Mouse (Mus musculus) brown adipose tissue, adult 24 weeks (tissue): ENCODE measurements at regions not wholly inside any gene's neighbourhood (a gene's known extent, or its start where the extent isn't known, plus 50 kb on each side); places are given as distances from the start of the nearest gene placed in this dataset.

Experiments
- H3K27ac ChIP-seq: fragments of 200-500 bp; replicated peaks from 2 replicates; pipeline ENCODE4 v1.5.1; 2012; ENCODE audit warnings: low read depth, mild to moderate bottlenecking, low read length
- H3K4me1 ChIP-seq: fragments of 200-500 bp; 2 replicates; pipeline ENCODE4 v1.6.1; 2012; ENCODE audit warnings: low read length, mixed read lengths; ENCODE audit not compliant: control insufficient read depth, insufficient read depth, insufficient read length
- H3K4me3 ChIP-seq: fragments of 200-500 bp; 2 replicates; pipeline ENCODE4 v1.5.1; 2012; ENCODE audit warnings: low read depth, mild to moderate bottlenecking, low read length, moderate library complexity; ENCODE audit not compliant: insufficient read depth

DNA sequence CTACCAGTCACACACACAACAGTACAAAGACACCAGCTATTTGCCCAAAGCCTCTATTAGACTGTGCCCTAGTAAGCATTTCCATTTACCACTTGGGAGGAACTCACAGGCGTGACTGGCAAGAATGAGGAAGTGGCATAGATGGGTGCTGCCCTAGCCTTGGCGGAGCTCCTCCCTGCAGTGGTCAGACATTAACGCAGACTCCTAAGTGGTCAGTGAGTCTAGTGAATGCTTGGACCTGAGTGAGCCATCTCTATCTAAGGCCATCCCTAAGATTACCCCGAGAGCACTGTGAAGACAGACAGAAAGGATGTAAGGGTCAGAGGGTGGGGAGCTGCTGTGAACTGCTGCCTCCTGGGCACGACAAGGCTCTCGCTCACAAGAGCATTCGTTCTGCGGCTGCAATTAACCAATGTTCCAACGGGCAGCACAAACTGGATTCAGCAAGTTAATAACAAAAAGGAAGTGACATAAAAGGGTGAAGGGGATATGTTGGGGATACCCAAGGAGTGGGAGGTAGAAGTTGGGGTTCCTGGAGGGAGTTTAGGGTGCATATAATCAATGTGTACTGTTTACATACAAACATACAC lies 206.0 kb upstream of the Smim15 start:
- Histone ChIP-seq H3K4me1 (peaks cover 19% of the 10 kb centered on the region), H3K4me3 (no peak overlapping the region), H3K27ac (peak overlapping the region; percentile 49; the same call in 1 of the 2 replicates)

DNA sequence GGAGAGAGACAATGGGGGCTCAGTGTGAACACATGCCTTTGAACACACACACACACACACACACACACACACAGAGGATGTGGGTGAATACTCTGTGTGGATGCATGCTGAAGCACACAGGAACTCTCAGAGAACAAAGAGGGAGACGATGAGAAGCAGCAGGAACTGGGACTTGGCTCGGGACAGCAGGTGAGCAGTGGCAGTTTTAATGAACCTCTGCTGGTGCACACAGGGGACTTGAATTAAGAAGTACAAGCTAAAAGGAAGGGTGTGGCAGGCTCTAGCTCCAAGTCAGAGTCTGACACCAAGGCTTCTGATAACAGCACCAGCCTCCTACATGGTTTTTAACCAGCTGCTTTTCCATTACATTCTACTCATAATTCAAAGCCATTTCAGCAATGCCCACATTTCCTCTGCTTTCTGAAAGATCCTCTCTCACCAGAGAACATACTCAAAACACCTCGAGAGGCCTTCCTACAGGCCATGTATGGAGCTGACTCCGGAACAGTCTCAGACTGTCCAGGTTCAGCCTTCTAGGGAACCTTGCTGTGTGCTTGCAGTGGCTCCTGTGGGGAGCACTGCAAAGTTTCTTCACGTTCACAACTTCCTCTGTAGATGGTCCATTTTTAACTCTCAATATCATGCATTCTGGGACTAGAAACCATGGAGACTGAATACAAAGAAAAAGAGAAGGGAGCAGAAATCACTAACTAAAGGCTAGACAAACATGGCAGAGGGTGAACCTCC lies 206.9 kb upstream of the Smim15 start:
- H3K27ac ChIP-seq, result peak overlapping the region; percentile 36; the same call in 1 of the 2 replicates
- no peak overlapping the region for H3K4me3 ChIP-seq

DNA sequence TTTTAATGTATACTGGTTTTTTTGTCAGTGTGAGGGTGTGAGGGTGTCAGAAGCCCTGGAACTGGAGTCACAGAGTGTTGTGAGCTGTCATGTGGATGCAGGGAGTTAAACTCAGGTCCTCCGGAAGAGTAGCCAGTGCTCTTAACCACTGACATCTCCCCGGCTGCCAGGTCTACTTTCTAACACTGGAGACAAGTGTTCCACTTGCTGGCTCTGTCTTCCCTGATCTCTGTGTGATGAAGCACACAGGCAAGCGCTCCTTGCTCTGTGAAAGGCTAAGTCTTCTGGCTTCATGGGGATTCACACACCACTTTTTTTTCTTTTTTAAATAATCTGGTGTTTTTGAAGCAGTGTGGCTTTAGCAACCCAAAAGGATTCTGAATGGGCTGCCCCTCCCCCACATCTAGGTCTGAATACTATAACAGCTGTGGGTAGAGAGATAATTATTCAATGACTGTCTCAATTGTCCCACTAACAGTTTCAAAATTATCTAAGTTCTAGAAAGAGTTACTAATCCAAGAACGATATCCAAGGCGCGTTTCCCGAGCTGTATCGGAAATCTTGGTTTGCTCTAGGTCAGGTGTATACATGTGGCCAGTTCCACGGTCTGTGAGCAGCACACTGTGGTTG lies 208.4 kb upstream of the Smim15 start:
- peaks cover 15% of the 10 kb centered on the region for H3K4me1 ChIP-seq
- no peak overlapping the region for H3K27ac ChIP-seq
- no peak overlapping the region for H3K4me3 ChIP-seq

More for the DNA sequence above, 206.9 kb upstream of the Smim15 start:
- peaks cover 15% of the 10 kb centered on the region for H3K4me1 ChIP-seq

DNA sequence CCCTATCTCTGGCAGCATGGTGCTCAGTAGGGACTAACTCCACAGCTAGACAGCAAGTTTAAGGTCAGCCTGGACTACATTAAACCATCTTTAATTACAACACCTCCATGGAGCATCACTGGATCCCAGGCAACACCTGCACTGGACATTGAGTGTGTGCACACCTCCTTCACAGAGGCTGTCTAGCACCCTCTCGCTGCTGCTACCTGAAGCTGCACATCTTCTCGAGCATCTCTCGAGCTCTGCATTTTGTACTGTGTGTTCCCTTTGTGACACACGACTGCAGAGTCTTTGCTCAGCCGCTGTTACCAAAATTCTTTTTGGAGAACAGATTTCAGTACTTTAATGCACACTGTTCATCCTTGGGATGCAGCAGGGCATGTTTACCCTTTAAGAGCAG lies 212.2 kb upstream of the Smim15 start:
- H3K4me3 ChIP-seq, result no peak overlapping the region
- H3K4me1 ChIP-seq, result peaks cover 4% of the 10 kb centered on the region
- H3K27ac ChIP-seq, result no peak overlapping the region

DNA sequence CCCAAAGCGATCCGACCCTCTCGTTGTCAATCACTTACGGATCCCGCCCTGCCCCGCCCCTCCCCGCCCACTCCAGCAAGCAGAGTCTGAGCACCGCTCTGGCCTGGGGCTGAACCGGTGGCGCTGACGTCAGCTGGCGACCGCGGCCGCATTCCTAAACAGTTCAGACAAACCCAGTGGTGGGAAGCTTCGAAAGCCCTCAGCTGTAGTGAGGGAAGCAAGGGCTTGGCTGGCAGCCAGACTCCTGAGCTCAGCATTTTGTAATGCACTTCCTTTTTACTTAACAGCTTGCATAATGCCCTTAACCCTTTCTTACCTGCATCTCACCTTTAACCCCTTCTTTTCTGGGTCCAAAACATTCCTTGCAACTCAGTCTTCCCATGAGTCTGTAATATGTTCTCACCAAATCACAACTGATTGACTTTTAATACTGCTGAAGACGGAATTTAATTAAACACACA lies 213.0 kb upstream of the Smim15 start:
- no peak overlapping the region; the same call in 1 of the 2 replicates for H3K4me3 ChIP-seq

DNA sequence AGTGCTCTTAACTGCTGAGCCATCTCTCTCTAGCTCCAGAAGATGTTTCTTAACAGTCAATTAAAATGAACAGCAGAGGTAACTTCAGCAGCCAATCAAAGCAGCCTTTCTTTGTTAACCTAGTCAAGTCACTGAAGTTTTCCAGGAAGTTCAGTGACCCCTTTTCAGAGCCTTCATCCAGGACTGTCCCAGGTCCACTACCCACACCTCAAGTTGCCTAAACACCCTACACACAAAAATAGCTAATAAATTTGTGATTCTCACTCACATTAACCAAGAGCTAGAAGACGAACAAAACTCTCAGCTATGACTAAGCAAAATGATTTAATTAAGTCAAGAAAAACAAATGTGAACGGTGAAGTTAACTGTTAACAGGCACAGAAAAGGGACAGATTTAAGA lies 214.0 kb upstream of the Smim15 start:
- no peak overlapping the region for H3K27ac ChIP-seq
- no peaks in the 10 kb centered on the region; the same call in 1 of the 2 replicates for H3K4me1 ChIP-seq
- no peak overlapping the region for H3K4me3 ChIP-seq

More for the DNA sequence above, 213.0 kb upstream of the Smim15 start:
- H3K4me1 ChIP-seq, result peaks cover 4% of the 10 kb centered on the region
- no peak overlapping the region for H3K27ac ChIP-seq

DNA sequence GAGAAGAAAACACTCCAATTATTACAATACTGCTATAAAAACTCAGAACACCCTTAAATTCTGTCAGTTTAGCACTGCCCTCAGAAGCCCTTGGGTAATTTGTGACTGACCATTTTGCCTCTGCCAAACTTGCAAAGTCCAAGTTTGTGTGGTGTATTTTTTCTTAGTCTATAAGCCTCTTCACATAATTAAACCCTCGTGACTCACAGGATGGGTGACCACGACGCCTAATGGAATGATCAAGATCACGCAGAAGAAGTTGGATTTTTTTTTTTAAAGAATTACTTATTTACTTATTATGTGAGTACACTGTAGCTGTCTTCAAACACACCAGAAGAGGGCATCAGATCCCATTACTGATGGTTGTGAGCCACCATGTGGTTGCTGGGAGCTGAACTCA lies 214.4 kb upstream of the Smim15 start:
- no peaks in the 10 kb centered on the region; the same call in 1 of the 2 replicates for H3K4me1 ChIP-seq
- H3K4me3 ChIP-seq, result no peak overlapping the region
- no peak overlapping the region for H3K27ac ChIP-seq

DNA sequence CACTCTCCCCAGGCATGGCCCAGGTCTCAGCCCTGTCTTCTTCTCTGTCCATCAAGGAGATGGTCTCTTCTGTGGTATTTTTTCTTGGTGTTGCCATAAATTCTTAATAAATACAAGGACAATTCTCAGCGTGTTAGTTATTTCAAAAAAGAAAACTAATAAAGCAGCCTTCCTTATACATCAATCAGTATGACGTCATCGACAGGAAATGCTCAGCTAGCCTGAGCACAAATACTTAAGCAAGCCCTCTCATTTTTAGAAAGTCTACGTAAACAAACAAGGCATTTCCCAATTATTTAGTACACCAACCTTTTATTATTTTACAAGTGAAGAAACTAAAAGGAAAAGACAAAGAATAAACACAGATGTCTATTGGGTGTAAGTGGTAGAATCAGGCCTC lies 218.6 kb upstream of the Smim15 start:
- Histone ChIP-seq H3K27ac (no peak overlapping the region), H3K4me3 (no peak overlapping the region), H3K4me1 (no peaks in the 10 kb centered on the region)

DNA sequence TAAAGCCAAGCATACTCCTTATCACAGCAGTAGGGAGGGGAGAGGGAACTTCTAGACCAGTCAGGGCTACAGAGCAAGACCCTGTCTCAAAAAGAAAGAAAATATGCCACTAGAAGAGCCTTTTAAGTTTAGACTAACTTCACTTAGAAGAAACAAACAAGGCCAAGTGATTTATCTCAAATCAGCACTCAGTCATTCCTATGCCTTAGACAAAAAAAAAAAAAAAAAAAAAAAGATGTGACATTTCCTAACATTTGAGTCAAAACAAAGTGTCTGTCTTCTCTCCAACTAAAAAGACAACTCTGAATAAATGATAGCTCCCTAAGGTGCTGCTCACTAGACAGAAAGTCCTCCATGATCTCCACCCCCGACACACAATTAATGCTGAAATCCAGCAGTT lies 220.9 kb upstream of the Smim15 start:
- H3K4me3 ChIP-seq, result no peak overlapping the region
- H3K4me1 ChIP-seq, result no peaks in the 10 kb centered on the region
- H3K27ac ChIP-seq, result no peak overlapping the region

DNA sequence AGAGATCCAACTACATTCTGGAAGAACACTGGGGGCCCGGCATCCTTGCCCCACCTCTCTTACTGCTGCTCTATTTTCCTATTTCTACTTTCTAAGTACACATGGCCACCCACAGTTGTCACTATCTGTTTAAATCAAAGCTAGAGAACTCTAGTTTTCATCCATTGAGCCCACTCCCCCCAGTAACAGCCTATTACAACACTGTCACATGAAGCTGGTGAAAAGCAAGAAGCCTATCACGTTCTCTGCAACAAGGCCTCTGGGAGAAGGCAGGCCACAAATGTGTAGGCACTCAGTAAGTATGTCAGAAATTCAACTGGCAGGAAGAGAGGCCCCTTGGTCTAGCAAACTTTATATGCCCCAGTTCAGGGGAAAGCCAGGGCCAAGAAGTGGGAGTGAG lies 222.0 kb upstream of the Smim15 start:
- H3K27ac ChIP-seq, result no peak overlapping the region
- H3K4me3 ChIP-seq, result no peak overlapping the region
- H3K4me1 ChIP-seq, result no peaks in the 10 kb centered on the region

DNA sequence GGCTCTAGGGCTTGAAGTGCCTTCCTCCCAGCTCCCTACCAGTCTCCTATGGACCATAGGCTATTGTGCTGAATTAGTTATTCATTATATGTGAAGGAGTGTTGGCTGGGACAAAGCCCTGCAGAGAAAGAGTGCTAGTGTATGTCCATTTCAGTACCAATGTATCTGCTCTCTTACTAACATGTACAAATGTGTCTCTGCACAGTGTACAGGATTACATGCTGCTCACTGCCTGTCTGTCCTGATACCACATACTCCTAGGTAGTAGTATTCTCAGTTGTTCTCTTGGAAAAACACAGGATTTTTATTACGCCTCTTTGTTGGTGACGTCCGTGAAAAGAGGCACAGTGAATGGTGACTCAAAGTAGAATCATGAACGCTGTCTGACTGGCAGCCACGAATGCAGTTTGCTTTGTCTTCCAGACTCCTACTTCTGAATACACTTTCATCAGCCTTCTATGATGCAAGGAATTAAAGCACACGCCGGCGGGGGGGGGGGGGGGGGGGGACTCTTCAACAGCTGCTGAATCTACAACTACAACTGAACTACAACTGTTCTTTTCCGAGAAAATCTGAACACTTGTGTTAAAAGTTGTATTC lies 230.6 kb upstream of the Smim15 start:
- H3K4me3 ChIP-seq, result no peak overlapping the region
- no peak overlapping the region for H3K27ac ChIP-seq
- H3K4me1 ChIP-seq, result peaks cover 11% of the 10 kb centered on the region

DNA sequence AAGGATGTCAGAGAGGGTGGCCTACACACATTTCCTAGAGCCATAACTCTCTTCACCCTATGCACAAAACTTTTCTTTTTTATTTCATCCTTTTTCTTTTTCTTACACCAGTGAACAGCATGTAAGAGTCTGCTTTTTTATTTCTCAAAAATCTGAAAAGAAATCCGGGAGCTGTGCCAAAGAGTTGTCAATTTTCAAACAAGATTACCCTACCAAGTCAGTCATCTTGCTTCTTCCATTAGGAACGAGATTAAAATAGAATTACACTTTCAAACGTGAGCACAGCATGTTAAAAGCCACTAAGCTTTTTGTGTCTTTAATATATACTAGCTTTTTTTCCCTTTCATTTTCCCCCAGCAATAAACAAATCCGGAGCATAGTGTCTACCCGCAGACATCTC lies 232.2 kb upstream of the Smim15 start:
- Histone ChIP-seq H3K27ac (no peak overlapping the region), H3K4me3 (no peak overlapping the region), H3K4me1 (peaks cover 13% of the 10 kb centered on the region)

DNA sequence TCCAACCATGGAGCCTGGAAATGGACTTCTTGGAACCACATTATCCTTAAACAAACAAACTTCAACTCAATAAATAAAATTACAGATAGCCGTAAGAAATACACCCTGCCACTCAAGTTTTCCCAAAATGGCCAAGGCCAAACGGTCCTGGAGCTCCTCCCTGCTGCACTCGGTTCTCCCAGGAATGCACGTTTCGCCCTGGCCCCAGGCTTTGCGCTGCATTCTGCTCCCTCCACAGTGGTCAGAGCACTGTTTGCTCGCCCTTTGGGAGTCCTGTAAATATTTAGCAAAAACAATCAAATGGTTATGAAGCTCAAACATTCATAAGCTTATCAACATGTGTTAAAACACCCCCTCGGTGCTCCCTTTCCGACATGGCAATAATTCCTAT lies 233.4 kb upstream of the Smim15 start:
- Histone ChIP-seq H3K4me3 (no peak overlapping the region), H3K4me1 (peaks cover 13% of the 10 kb centered on the region), H3K27ac (no peak overlapping the region)

DNA sequence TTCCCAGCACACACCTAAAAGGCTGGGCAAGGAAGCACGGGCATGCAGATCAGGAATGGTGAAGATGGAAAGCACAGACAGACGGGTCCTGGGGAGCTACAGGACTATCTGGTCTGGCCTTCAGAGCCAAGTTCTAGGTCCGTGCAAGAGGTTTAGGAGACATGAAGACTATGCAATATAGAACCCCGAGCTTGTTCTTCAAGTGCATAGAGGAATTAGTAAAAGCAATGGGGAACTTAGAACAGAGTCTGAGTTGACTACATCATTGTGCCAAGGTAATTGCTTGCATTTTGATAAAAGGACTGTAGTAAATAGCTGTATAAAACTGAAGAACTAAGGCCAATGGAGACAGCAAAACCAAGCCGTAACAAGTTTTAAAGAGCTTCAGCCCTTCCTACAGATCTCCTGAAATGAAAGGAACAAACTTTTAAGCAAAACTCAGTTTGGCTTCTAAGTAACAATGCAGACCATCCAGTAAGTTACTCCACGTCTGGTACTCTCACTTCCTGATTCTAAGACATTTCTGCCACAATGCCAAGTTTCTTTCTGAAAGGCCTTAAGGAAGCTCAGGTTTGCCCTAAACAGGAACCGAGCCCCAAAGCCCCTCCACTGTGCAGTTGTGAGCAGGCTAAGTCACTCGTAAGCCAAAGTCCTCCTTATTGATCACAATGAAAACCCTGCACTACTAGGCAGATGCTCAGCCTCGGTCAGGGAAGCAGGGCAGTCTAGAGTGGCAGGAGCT lies 234.0 kb upstream of the Smim15 start:
- Histone ChIP-seq H3K4me3 (no peak overlapping the region), H3K4me1 (peaks cover 13% of the 10 kb centered on the region), H3K27ac (no peak overlapping the region)

DNA sequence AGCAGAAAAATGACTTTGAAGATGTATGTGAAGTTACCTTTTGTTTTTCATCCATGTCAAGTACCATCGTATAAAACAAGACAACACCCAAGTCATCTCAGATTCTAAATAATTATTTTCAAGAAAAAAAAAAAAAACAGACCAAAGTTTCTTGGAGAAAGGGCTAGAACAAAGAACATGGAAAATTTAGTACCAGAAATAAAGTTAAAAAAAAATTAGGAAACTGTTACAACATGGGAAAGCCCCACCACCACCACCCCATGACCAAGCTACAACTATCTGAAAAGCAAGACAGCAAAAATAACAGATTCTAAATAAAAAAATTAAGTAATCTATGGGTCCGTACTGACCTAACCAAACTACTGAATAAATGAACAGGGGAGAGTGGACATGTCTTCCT lies 235.3 kb upstream of the Smim15 start:
- no peak overlapping the region for H3K4me3 ChIP-seq
- peaks cover 13% of the 10 kb centered on the region for H3K4me1 ChIP-seq
- no peak overlapping the region for H3K27ac ChIP-seq
